Mouse (Mus musculus) kidney, adult 2 months (tissue): Measurements from ENCODE around the gene 1700061G19Rik.

ENCODE experiments used
- CTCF ChIP-seq: fragments of 200-500 bp; conservative IDR thresholded peaks from 2 replicates; pipeline ENCODE4 v1.5.1; 2011; ENCODE audit warnings: low read depth, mild to moderate bottlenecking, control low read depth, low read length, moderate library complexity, mixed read lengths; ENCODE audit not compliant: insufficient read depth, insufficient read length
- POLR2A ChIP-seq: fragments of 200-500 bp; IDR thresholded peaks from one replicate; pipeline ENCODE4 v1.6.1; 2011; ENCODE audit warnings: low read depth, low read length, control low read depth

DNA sequence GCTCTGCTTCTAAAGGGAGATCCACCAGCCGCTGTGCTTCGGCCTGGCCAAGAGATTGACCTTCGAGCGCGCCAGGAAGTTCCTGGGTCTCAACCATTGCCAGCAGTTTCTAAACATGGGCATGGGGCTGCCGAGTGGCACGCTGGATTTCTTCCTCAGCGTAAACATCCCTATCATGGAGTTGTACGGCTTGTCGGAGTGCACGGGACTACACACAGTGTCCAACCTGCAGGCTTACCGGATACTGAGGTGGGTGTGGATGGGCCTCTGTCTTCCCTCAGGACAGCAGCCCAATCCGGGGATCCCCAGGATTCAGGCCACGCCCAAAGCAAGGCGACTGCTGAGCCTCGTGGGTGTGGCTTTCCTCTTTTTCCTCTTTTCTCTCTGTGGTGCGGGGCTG, 8.3 kb downstream of the 1700061G19Rik start:
- TF ChIP-seq CTCF (no peak), POLR2A (no peak)
